Mouse (Mus musculus) cerebellum, adult (tissue): ENCODE measurements at regions not wholly inside any gene's neighbourhood (a gene's known extent, or its start where the extent isn't known, plus 50 kb on each side); places are given as distances from the start of the nearest gene placed in this dataset.

ENCODE experiments used
- ATAC-seq: cut with Nextera tagmentation; 2 replicates; pipeline ENCODE4 v1.9.2; 2017; ENCODE audit warnings: mild to moderate bottlenecking, moderate library complexity, mixed read lengths; ENCODE audit not compliant: insufficient number of reproducible peaks, low FRiP score, low TSS enrichment

DNA sequence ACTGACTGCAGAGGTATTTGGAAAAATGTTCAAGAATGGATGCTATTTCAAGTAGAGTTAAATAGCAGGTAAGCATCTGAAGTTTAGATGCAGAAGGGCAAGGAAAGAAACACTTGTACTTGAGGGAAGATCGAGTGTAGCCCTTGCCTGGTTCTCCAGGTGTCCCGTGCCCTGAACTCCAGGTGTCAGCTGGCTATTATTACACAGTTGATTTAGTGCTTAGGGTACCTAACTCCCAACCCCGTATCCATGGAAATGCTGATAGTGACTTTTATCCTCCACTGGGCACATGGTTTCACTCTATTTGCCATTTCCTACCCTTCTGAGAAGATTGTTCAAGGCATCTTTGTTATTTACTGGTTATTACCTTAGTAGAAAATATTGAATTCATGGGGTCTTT, 86.6 kb upstream of the Gnpda2 start:
- no peak for ATAC-seq

DNA sequence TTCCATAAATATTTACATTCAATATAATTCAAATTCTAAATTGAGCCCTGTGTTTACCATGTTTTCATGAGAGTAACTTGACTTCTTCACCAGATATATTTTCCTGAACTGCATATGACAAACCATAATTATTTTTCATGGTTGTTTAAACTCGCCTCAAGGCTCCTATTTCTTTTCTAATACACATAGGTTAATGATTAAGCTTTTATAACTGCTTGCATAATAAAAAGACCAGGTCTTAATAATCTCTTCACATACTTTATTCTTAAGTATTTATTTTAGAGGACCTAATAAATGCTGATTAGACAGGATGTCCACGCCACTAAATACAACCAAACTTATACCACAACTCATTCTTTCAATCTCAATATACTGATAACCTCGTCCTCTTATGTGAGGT, 86.1 kb upstream of the Gnpda2 start:
- ATAC-seq, result no peak

DNA sequence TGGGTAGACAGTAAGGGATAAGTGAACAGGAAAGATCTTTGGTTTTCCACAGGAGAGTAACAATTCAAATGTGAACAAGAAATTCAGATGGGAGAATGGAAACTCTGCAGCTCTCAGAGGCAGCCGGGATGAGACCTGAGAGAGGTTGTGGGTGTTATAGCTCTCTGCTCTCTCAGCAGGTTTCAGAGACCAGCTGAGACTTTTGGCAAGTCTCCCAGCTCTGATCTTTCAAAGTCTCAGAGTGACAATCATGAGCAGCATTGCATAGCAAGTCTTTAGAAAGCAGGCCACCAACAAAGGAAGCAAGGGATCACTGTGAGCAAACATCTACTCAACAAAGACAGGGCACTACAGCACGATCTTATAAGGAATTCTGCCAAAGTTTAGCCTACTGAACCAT, 73.4 kb upstream of the Gnpda2 start:
- no peak for ATAC-seq

DNA sequence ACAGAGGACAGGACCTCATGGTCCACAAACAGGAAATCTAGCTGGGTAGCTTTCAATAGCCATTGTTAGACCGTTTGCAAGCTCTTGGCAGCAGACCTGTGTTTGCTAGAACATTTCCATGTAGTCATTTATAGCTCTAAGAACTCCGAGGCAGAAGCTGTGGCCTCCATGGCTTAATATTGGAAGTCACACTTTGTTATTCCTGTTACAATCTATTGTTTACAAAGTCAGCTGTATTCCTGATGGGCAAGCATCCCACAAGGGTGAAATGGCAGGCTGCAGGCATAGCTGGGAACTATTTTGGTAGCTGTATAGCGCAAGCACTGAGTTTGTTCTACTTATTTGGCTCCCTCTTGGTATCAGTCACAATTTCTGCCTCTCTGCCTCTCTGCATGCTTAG, 71.8 kb upstream of the Gnpda2 start:
- ATAC-seq, result no peak
